Mouse (Mus musculus) lung, postnatal 14 days (tissue): ENCODE data around the gene Ppp1r12a.
A peak's percentile ranks its signal among the peaks of the same experiment; 100 is the strongest.

ENCODE experiments used
- DNase-seq: peaks from one replicate; pipeline ENCODE4 v3.0.0; 2021

Gene Ppp1r12a

DNA sequence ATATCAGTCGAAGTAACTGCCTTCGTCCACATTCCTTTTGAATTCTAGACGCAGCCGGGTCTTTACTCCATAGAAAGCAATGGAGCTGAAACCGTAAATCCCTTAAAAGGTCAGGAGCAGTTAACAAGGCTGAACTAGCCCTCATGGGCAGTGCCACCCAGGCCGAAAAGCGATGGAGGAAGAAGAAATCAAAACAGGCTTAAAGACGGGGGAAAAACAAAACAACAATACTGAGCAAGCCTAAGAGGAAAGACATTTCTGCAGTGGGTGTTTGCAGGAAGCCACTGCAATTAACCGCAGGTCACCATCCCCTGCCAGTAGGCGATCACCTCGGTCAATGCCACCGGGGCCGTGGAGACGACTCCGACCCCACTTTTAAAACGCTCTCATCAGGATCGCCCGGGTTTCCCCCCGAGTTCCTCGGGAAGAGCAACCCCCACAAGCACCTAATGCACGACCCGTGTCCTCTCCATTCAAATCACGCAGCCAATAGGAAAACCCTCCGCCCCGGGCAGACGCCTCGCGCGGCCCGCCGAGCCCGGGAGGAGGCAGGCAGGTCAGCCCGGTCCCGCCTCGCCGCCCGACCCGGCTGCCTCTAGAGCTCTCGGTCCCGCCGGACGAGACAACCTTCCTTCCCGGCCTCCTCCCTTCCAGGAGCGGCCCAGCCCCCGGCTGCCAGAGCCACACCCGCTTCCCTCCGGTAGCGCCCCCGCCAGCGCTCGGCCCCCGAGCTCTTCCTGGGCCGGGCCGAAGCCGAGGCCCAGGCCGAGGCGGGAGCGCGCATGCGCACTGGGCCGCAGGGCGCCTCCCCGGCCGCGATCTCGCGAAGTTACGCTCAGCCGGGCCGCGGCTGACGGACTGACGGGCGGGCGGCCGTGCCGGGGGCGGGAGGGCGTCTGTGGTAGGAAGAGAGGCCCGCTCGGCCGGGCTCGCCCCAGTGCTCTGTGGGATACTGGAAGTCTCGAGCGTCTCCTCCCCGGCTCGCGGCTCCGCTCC lies at the start of gene Ppp1r12a:
Gene Ppp1r12a (plus strand): TSS at position 933 of the 996 bp plus-strand sequence.
- DNase-seq, result peak; percentile 96

GRCm38 (mm10) chr10:108113361-108114237 lies 48.4 kb upstream of the Ppp1r12a start:
- peak; percentile 7 for DNase-seq

DNA sequence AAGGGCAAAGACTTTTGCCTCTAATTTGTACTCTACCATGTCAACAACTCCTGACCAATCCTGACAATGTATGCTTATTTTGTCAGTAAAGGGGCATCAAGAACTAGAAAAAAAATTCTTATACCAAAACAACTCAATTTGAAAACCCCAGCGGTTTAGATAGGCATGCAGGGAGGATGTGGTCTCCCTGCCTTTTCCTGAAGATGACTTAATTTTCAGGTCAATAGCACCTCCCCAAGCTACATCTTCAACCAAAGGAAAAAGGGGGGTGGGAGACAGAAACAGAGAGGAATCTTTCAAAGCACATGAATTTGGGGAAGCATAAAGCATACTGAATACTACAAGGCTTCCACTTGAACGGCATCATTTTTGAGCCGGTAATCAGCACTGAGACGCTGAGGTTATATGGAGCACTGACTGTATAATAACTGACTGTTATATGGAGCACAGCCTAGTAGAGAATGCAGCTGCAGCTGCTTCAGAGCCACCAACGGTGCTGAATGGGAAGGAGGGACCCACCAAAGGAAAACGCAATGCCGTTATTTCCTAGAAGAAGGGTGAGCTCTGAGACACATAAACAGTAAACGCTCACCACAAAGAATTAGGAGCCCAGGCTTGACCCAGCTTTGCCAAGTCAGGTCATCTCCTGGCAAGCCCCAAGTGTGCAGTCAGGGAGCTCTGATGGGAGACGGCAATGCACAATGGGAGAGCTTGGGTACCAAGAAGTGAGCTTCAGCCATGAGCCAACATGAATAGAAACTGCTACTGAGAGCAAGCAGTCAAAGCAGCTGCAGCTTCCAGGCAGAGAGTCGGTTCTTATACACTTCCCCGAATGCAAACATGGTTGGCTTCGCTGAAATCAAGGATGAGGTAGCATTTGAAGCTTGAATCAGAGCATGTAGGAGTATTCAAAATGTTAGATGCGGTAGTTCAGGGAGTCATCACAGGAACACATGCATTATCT lies 43.5 kb upstream of the Ppp1r12a start:
- DNase-seq, result no peak

DNA sequence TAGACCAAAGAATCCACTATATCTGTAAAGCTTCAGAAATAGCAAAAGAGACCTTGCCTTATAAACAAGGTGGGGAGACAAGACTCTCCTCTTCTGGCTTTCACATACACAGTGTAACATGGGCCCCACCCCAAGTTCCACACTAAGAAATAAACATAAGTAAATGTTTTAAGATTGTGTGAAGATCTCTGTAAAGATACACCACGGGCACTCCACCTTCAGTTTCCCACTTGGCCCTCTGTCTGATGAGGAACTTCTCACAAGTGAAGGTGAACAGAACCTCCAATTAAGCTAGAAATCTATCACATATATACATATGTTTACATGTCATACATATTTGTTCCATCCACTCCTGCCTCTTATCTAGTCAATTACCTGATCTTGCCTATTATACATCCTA lies 42.6 kb upstream of the Ppp1r12a start:
- no peak for DNase-seq

DNA sequence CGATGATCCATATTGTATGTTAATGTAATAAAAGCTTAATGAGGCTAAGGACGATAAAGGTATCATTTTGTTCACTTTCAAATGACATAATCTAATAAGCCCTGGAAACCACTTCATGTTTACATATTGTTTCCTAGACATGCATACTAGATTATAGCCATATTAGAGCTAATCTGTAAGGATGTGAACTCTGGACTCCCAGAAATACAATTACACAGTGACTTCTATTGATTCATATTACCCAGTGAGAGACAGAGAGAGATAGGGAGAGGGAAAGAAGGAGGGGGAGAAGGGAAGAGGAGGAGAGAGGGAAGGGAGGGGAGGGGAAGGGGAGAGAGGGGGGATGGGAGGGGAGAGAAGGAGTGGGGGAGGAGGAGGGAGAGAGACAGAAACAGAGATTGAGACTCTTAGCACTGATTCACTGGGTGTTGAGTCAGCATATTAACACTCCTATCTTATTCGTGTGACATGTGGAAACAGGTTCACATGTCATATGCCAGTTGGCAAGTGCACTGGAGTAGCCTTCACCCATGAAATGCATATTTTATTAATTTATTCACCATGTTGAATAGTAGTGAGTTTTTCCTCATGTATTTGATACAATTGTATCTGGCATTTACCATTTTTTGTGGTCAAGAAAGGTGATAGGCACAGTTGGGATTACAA lies 36.9 kb upstream of the Ppp1r12a start:
- no peak for DNase-seq

- no peak for DNase-seq
Measured at GRCm38 (mm10) chr10:108129167-108129566, 32.8 kb upstream of the Ppp1r12a start.

DNA sequence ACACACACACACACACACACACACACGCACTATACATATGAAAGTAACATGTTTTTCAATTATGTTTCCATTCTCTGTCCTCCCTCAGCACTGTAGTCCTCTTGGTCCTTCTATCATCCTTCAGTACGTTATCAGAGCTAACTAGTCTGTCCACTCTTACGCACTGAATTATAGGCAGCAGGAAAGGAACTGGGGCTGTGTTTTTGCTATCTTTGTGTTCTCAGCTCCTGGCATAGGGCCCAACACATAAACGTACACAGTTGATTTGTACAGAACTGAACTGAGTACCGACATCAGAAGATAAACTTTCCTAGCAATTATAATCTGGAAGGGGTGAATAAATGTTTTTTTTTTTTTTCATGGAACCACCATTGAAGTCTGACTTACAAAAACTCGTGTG lies 30.1 kb upstream of the Ppp1r12a start:
- DNase-seq, result no peak

DNA sequence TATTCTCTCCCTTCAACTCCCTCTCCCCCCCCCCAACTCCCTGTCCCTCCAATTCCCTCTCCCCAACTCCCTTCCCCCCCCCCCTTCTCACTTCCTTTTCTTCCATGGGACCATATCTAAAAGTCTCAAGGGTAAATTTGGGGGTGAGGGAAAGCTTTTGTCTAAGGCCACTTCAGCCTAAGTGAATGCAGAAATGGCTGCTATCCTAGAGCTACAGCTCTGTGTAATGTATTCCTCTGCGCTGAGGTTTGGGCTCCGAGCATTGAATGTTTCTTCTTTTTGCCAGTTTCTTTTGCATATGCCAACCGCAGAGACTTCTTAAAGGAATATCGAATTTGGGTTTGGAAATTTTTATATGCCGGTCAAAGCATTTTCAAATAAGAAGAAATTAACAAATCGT lies 28.7 kb upstream of the Ppp1r12a start:
- no peak for DNase-seq

- DNase-seq, result no peak
Measured at GRCm38 (mm10) chr10:108133745-108134144, 28.2 kb upstream of the Ppp1r12a start.

GRCm38 (mm10) chr10:108138347-108138746 lies 23.6 kb upstream of the Ppp1r12a start:
- DNase-seq, result no peak

DNA sequence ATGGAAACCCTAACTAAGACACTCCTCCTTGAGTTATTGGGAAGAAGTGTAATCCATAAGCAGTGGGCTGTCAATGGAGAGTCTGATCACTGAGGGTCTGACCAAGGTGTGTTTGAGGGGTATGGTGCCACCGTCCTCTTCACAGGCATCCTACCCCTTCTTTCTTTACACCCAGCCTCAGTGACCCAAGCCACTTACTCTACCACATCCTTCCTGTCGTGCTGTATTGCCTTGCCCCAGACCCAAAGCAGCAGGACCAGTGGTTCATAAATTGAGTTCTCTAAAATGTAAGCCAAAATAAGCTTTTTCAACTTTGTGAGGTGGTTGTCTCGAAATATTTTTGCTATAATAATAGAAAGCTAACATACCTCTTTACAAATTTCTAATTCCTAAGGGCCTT lies 22.2 kb upstream of the Ppp1r12a start:
- DNase-seq, result no peak

- DNase-seq, result no peak
Measured at GRCm38 (mm10) chr10:108140742-108141141, 21.3 kb upstream of the Ppp1r12a start.

DNA sequence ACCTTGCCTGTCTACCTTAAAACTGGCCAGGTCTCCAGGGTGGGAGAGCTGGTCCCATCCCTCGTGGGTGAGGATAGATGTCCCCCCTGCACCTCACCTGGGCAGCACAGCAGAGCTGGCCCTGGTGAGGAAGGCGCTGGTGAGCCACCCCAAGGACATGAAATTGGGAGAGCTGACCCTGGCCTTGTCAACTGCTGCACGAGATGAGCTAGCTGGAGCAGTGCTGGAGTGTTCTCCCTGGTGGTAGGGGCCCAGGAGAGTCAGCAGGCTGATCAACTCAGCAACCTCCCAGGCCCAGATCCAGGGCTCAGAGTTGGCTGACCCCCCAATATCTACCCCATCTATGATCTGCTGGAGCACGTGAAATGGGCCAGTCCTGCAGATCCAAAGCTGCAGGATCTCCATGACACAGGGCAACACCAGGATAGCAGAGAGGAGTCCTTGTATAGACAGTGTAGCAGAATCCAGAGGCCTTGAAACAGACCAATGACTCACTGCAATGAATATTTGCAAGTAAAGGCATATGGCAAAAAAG lies 17.9 kb upstream of the Ppp1r12a start:
- no peak for DNase-seq

DNA sequence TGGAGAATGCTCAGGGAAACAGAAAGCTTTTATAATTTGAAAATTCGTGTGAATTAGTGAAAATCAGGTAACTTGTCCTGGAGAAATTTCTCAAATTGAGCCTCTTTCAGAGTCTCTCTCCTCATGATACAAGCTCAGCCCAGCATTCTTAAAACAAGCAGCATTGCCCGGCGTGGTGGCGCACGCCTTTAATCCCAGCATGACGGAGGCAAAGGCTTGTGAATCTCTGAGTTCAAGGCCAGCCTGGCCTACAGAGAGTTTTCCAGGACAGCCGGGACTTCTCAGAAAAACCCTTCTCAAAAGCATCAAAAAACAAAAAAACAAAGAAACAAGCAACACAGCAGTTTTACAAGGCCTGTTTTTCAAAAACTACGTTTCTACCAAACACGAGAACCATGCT lies 16.3 kb upstream of the Ppp1r12a start:
- DNase-seq, result no peak

- no peak for DNase-seq
Measured at GRCm38 (mm10) chr10:108147031-108147430, 15.0 kb upstream of the Ppp1r12a start.

DNA sequence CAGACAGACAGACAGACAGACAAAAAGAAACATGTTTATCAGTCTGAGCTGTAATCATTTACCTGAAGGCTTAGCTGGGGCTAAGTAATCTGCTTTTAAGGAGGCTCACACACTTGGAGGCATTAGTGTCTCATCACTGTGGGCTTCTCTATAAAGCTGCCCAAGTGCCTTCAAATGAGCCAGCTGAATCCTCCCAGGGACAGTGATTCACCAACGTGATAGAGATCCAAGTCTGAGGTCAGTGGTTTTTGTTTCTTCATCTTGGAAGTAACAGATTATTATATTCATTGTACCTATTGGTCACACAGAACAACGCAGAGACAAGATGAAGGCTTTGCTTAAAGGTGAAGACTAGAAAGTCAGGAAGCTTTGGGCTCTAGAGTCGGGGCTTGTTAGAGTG lies 8.7 kb upstream of the Ppp1r12a start:
- no peak for DNase-seq

GRCm38 (mm10) chr10:108155042-108155686 lies 6.8 kb upstream of the Ppp1r12a start:
- peak; percentile 35 for DNase-seq

DNA sequence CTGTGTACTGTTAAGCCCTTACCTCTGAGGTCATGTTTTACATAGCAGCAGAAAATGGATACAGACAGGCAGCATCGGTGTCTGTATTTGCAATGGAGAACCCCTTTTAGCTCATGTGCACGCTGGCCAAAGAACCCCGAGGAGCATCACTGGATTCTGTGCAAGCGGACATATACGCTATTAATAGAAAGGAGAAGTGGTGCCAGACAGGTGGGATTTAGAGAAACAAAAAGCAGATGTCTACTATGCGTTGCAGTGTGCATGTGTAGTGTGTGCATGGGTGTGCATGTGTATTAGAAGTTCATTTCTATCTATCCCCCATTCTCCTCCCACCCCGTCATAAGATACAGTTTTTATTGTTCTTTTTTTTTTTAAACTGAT lies 6.3 kb upstream of the Ppp1r12a start:
- DNase-seq, result no peak

- no peak for DNase-seq
Measured at GRCm38 (mm10) chr10:108156128-108156527, 5.9 kb upstream of the Ppp1r12a start.

- DNase-seq, result no peak
Measured at GRCm38 (mm10) chr10:108159002-108159401, 3.0 kb upstream of the Ppp1r12a start.
